Mouse (Mus musculus): Measurements from ENCODE around the gene Cnnm4.

The Cnnm4 gene

DNA sequence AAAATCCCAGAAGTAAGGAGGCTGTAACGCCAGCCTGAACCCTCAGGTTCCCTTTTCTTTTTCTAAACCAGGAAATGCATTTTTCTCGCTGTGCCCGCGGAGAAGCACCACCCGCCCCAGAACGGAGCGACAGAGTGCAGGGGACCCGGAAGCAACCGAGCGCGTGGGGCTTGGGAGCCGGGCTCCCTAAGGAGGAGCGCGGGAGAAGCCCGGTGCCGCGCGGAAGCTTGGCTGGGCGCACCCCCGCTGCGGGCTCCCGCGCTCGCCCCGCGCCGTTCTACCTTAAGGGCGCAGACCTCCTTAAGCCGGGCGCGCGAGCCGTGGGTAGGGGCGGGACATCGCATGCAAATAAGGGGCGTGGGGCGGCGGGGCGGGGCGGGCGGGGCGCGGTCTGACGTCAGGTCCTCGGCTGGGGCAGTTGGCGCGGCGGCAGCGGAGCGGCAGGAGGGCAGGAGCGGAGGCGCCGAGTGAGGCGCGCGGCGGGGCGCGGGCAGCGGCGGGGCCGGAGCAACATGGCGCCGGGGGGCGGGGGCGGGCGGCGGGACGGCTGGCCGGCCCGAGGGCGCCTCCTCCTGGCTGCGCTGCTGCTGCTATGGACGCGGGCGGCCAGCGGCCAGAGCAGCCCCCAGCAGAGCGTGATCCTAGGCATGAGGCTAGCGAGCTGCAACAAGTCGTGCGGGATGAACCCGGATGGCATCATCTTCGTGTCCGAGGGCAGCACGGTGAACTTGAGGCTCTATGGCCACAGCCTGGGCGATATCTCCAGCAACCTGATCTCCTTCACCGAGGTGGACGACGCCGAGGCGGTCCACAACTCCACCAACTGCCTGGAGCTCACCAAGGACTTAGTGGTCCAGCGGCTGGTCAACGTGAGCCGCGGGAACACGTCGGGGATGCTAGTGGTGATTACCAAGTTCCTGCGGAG, at the start of gene Cnnm4:
Cnnm4 (plus strand) TSS at position 440 of the 925 bp plus-strand sequence.
- peak; percentile 82 for DNase-seq (ENCODE audit: low read depth, low spot score)

DNA sequence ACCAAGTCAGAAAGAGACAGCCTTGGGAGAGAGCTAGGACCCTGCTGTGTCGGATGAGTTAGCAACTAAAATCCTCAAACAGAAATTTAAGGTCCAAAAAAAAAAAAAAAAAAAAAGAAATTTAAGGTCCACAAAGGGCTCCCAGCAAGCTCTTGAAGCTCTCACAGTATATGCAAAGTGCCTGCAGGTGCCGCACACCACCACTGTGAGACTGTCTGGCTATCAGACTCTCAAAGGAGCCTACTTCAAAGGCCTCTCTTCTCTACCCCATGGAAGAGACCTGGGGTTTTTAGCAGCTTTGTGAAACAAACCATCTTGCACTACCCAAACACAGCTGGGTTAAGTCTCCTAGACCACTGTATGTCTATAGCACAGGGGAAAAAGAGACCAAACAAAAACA, 41.9 kb upstream of the Cnnm4 start:
- DNase-seq (ENCODE audit: low read depth, low spot score), result no peak

DNA sequence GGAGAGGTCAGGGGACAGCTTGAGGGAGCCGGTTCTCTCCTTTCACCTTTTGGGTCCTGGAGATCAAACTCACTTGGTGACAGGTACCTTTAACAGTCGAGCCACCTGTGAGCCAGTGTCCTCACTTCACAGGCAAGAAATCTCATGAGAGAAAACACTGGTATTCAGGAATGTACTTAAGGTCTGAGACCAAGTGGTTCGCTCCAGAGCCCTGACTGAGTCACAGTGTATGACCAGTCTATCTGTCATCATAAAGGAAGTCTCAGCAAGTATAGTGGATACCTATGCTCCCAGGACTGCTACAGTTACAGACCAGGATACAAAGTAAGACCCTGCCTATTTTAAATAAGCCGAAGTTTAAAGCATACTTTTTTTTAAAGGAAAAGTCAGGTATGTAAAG, 38.4 kb upstream of the Cnnm4 start:
- DNase-seq (ENCODE audit: low read depth, low spot score), result no peak

DNA sequence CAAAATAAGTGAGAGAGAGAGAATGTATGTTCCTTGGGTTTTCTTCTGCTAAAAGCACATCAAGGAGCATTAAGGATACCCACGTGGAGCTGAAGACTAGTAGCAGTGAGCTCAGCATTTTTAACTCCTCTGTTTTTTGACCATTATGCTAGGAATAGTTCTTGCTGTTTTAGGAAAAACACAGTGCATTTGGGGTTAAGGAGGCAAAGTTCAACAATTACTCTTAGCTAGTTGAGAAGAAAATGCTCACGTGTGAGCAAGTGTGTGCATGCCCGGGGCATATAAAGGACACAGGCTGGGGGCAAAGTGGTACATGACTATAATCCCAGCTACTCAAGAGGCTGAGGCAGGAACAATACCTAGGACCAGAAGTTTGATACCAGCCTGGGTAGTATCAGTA, 37.8 kb upstream of the Cnnm4 start:
- no peak for DNase-seq (ENCODE audit: low read depth, low spot score)

DNA sequence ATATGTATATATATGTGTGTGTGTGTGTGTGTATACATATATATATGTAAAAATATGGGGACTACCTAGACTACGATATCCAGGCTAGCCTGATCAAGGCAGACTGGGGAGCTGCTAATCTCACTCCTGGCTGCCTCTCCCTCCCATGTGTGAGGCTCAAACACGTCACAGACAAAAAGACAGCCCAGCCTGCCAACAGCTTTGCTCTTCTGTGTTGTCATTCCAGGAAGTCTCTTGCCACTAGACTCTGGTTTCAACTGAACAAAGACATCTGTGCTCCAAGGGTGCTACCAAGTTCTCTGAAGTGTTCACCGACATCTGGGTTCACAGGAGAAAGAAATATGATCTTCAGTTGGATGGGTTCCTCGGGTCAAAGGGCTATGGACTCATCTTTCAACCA, 36.3 kb upstream of the Cnnm4 start:
- no peak for DNase-seq (ENCODE audit: low read depth, low spot score)

DNA sequence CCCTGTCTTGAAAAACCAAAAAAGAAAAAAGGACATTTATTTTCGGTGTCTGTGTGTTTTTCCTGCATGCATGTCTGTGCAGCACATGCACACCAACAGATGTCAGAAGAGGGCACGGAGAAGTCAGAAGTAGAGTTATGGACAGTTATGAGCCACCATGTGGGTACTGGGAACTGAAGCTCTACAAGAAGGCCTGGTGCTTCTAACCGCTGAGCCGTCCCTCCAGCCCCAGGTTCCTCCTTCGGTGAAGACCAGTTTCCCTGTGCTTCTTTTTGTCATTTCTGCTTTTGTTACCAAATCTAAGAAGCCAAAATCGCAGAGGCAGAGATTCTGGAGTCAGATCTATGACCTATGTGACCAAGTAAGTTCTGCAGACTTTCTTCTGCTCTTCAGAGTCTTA, 34.9 kb upstream of the Cnnm4 start:
- DNase-seq (ENCODE audit: low read depth, low spot score), result no peak

DNA sequence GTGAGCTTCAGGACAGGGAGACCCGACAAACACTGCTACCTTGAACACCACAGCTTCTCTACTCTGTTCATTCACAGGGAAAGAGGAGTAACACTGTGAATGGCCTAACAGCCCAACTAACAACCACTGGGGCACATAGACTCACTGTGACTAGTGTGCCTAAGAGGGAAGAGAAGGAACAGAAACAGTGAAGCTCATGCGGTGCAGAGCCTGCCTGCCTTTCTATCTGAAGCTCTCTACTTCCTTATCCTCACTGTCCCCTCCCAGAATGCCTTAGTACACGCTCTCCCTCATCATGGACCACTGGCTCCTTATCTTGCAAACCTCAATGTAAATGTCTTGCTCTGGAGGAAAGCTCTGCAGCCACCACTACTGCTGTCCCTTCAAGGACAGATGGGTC, 34.2 kb upstream of the Cnnm4 start:
- DNase-seq (ENCODE audit: low read depth, low spot score), result no peak

DNA sequence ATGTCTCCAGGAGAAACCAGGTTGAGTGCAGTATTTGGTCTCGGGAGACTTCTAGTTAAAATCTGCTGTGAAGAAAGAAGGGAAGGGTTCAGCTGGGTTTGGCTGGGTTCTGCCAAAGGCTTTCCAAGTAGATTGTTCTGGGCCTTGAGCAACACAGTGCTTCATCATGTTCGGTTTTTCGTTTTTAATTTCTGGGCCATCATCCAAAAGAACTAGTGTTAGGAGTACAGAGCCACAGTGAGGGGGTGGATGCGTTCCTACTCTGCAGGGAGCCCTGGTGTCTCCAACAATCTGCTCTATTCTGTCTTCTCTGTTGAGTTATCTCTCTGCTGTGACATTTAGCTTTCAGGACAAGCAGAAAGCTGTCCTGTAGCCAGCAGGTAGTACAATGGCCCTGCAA, 30.3 kb upstream of the Cnnm4 start:
- no peak for DNase-seq (ENCODE audit: low read depth, low spot score)

DNA sequence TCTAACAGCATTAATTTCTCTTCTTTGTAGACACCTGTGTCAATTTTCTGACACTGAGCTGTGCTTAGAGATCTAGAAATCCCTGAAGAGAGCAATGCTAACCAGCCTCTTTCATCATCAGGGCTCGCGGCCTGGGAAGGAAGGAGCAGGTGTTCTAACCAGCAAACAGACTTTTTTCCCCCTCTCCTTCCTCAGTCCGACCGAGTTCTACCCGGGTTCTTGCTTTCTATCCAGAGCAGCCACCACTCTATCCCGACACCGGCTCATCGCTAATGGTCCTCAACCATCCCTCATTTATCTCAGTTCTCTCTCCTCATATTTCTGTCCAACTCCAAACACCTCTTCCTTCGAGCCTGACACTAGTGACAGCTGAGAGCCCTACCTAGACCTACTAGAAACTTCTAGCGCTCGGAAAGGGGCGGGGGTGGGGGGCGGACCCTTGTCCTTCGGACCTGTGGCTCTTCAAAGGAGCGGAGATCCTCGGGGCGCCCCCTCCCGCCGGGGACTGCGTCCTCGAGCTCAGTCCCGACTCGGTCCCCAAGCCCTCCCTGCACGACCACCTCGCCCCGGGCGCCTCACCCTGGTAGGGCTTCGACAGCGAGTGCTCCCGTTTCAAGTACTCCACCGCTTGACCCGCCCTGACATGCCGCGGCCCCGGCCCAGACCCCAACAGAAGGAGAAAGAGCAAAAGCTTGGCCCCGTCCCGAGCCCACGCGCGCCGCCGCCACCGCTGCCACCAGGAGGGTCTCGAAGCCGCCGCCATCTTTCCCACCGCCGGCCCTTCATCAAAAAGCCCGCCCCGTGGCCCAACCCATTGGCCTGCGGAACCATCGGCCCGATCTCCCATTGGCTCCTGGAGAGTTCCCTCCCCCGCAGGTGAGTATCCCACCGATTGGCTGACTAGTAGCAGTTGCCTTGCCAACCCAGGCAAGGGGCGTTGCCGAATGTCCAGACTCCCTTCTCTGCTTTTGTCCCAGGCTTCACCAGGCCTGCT, 26.7 kb upstream of the Cnnm4 start, which contains the start of gene Lman2l:
Lman2l (minus strand) TSS at position 801 of the 994 bp plus-strand sequence.
- DNase-seq (ENCODE audit: low read depth, low spot score), result peak; percentile 90

DNA sequence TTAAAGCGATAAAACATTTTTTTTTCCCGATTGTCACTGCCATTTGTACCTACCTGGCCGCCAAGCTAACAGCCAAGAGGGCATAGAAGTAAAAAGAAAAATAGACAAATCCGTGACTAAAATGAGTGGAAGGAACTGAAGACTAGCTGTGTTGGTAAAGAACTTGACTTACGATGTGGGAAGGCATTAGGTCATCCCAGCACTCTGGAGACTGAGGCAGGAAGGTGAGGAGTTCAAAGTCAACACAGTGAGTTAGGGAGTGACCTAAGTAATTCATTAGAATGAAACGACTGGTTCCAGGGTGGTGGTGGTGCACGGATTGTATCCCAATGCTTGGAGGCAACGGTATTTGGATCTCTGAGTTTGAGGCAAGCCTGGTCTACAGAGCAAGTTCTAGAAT, 25.9 kb upstream of the Cnnm4 start:
- DNase-seq (ENCODE audit: low read depth, low spot score), result no peak

DNA sequence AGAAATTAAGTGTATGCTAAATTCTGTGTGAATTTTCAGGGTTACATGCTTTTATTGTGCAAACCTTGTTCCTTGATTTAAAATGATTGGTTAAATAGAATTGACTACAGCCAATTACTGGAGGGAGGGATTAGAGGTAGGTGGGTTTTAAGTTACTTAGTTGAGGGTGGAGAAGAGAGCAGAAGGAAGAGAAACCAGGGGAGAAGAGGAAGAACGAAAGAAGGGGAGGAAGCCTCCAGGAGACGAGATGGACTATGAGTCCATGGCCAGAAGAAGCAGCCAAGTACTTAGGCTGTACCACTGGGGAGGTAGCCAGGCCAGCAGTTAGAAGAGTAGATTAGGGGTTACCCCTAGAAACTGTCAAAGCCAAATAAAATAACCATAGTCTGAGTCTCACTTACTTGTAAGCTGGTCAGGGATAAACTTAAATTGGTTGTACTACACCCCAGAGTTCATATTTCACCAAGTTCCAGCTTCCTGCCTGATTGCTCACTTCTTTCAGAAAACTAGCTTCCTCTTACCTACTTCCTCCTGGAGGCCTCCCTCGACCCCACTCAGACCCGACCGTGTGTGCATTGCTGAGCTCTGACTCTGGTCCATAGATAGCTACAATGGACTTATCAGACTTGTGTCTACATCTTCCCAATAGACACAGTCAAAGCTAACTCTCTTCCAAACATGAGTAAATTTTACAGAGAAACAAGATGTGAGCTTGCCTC, 25.2 kb upstream of the Cnnm4 start:
- no peak for DNase-seq (ENCODE audit: low read depth, low spot score)

DNA sequence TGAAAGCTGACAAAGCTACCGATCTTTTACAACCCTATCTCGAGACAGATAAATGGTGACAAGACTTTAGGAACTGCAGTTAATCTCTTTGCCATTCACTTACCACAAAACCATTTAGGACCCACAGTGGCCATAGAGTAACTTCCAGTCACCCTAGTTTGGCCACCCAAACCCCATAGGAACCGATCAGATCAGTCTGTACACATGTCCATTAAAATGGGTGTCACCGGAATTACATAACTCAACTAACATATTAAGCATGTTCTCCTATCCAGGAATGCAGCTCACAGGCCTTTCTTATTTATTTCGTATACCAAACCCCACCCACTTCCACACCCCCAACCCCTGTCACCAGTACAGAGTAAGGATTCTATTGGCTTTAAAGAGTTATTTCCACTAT, 24.6 kb upstream of the Cnnm4 start:
- DNase-seq (ENCODE audit: low read depth, low spot score), result no peak

DNA sequence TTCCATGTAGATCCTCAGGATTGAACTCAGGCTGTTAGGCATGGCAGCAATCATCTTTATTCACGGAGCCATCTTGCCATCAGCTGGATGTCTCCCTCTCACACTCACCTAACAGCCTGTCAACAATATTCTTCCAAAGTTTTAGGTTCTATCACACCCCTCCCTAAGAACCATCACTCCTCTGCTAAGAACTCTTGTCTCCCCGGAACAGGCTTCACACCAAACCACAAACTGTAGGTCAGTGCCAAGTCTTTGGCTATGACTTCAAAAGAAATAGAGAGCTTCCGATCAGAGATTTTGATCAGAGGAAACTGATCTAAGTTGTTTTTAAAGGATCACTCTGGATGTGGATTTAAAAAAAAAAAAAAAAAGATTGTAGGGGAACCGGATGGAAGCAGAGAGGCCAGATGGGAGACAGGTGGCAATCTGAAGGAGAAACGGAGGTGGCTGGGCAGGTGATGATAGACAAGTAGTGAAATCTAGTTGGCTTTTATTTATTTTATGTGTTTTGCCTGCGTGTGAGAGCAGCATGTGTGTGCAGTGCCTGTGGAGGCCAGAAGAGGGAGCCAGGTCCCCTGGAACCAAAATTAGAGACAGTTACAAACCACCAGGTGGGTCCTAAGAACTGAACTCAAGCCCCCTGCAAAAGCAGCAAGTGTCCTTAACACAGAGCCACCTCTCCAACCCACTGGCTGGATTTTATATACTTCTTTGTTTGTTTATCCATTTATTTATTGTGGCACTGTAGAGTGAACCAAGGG, 17.2 kb upstream of the Cnnm4 start:
- no peak for DNase-seq (ENCODE audit: low read depth, low spot score)

DNA sequence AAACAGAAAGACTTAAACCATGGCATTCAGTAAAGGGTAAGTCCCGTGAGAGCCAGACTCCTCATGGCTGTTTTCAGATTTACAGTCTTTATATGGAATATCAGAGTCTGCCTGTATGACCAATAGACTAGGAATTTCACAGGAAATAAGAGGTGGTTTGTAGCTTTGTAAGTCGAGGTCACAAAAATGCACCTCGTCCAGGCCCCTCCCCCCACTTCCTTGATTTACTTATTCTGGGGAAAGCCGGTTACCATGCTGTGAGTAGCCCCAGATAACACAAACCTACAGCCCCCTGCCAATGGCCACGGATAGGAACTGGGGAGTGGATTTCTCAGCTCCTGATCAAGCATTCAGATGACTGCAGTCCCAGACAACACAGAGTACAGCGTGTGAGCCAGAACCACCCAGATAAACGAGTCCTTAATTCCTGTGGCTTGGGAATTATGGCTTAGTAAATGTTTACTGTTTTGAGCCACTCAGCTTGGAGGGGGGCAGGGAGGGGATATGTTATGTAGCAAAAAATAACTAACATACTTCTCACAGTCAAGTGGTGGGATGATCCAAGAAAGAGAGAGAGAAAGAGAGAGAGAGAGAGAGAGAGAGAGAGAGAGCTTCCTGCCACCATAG, 13.9 kb upstream of the Cnnm4 start:
- no peak for DNase-seq (ENCODE audit: low read depth, low spot score)

DNA sequence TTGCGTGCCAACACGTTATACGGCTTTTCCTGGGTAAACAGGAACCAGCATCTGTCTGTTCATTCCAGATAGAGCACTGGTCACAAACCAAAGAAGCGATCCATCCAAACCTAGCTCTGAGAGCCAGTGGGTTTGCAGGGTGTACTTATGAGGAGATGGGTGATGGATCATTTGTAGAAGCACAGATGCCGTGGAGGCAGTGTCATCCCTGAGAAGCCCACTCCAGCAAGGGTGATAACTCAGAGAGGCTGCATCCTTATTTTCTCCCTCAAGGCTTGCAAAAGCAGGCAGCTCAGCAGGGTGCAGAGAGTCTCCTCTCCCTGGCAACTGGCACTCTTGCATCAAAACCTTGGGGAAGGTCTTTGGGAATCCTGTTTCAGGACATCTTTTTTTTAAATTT, 13.3 kb upstream of the Cnnm4 start:
- DNase-seq (ENCODE audit: low read depth, low spot score), result no peak

DNA sequence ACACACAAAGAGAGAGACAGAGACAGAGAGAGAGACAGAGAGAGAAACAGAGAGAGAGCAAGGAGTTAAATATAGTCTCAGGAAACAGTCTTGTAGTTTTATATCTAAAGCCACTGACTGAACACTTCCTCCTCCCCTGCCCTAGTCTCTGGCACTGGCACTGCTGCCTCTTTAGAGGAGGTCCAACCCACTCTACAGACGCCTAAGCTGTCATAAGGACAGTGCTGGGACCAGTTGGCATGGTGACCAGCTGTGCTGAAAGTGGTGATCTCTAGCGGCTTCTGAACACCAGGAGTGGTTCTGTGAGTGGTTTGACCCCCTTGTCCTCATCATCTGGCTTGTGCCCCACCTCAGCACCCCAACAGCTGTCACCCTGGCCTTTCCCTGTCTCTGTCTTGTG, 9.6 kb upstream of the Cnnm4 start:
- no peak for DNase-seq (ENCODE audit: low read depth, low spot score)

DNA sequence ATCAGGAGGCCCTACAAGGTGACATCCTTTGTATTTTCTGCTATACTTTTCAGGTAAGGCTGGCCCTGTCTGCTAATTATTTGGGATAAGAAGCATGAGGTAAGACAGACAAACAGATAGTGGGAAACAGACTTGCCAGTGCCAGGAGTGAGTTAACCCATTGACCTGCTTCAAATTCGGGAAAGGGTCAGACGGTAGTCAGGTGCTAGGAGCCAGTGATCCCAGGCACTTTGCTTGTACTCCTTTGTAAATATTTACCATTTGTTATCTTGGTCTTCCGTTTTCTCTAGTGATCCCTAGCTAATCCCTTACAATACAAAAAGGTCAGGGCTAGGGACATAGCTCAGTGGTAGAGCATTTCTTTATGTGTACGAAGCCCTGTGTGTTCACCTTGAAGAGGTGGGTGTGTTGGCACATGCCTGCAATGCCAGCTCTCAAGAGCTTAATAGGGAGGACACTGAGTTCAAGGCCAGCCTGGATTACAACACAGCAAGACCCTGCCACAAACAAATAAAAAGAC, 5.7 kb upstream of the Cnnm4 start:
- DNase-seq (ENCODE audit: low read depth, low spot score), result no peak

DNA sequence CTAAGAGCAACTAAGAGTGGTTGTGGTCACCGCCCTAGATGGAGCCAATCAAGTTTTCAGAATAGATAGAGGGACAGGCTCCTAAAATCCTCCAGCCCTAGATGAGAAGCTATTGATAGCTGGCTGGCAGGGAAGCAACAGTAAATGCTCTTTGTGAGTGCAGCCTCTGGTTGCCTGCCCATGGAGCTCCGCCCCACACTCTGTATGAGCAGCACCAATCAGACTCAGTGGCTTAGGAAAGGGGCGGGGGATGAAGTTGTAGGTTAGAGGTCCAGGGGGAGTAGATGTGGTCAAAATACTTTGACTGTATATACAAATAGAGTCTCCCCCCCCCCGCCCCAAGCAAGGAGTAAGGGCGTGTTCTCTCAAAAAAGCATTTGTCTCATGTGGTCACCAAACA, 4.0 kb upstream of the Cnnm4 start:
- DNase-seq (ENCODE audit: low read depth, low spot score), result no peak

DNA sequence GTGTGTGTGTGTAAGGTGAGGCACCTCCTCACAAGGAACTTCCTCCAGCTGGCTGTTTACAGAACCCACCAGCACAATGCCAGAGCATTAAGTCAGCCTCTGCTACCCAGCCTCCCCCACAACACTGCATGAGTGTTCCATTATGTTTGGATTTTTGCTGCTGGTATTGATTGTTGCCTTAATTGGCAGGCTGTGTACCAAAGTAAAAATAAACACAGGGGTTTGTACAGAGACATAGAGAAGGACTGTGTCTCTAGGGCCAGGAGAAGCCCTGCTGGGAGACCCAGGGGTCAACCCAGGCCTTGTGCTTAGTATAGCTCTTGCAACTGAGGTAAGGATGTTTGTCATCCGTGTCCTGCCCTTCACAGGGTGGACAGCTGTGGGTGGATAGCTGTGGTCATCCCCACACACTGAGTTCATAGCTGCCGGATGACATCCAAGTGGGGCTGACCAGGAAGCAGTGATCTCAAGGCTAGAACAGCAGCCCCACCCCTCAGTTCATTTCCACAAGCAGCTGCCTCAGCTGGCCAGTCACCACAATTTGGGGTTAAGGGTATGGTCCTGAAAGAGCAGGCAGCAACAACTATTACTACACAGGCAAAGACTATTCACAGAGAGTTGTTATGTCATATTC, 1.5 kb upstream of the Cnnm4 start:
- no peak for DNase-seq (ENCODE audit: low read depth, low spot score)

DNA sequence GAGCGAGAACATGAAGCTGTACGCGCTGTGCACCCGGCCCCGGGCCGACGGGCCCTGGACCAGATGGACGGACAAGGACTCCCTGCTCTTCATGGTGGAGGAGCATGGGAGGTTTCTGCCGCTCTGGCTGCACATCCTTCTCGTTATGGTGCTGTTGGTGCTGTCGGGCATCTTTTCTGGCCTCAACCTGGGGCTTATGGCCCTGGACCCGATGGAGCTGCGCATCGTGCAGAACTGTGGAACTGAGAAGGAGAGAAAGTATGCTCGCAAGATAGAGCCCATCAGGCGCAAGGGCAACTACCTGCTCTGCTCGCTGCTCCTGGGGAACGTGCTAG, 653 bp downstream of the Cnnm4 start:
- no peak for DNase-seq (ENCODE audit: low read depth, low spot score)

Measured in retina, postnatal 7 days (tissue).